Mouse (Mus musculus): ENCODE results near the gene Il7r. TPM values are rescaled to one million over a fixed set of nuclear protein-coding genes. Genes with fewer than 3 reads are reported as not detected.

The Il7r gene
- total and polyA plus RNA-seq, 3 experiments = not detected

- no peak for TF ChIP-seq EP300 (IDR thresholded peaks at IDR 0.05; ENCODE audit: low read depth in 1 of 2, low read length in 2 of 2)
- no peak for TF ChIP-seq RCOR1 (IDR thresholded peaks at IDR 0.05; ENCODE audit: low read depth, low read length)
- no peak for TF ChIP-seq USF2 (IDR thresholded peaks at IDR 0.05; ENCODE audit: borderline replicate concordance in 1 of 2, insufficient read depth in 1 of 2, low read depth in 1 of 2, low read length in 2 of 2)
Measured at GRCm38 (mm10) chr15:9489417-9490118, 40.4 kb downstream of the Il7r start (continued).

DNA sequence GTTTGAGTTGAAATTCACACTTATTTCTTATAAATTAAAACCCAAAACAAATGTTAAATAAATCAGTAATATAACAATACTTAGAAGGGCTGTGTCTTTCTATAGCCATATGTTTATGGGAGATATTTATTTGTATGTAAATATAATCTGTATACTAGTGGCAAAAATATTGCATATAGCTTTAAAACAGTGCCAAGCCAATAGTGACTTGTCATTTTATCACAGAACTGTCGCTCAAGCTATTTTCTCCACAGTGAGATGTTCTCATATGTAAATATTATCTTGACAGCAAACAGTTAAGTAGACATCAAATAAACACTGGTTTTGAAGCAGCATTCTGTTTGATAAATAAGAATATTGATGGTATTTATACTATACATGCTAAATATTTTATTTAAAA lies 56.8 kb downstream of the Il7r start:
- Histone ChIP-seq H3K27me3 (ENCODE audit: control insufficient read depth in 1 of 2, insufficient read depth in 2 of 2, low read length in 2 of 2) (peaks cover 0 to 4% of the 10 kb centered on the region in 2 experiments; a peak in 2 of 4 replicates), H3K36me3 (ENCODE audit: control insufficient read depth in 1 of 2, insufficient read depth in 2 of 2, low read length in 2 of 2) (no peaks in the 10 kb centered on the region; a peak in 2 of 4 replicates), H3K4me3 (ENCODE audit: control insufficient read depth in 1 of 2, insufficient read depth in 1 of 2, low read depth in 2 of 2, low read length in 2 of 2) (no peak overlapping the region), H3K79me2 (ENCODE audit: control insufficient read depth, insufficient read depth, low read length, poor library complexity) (no peaks in the 10 kb centered on the region), H3K9me3 (replicated peaks; ENCODE audit: insufficient read depth, low read length) (no peaks in the 10 kb centered on the region), H3K4me1 (ENCODE audit: control insufficient read depth in 1 of 2, insufficient read depth in 2 of 2, low read length in 2 of 2) (no peaks in the 10 kb centered on the region), H3K27ac (ENCODE audit: control insufficient read depth, low read depth, low read length) (no peak overlapping the region), H3K9ac (ENCODE audit: control insufficient read depth, low read depth, low read length, poor library complexity, severe bottlenecking) (no peak overlapping the region)
- TF ChIP-seq BHLHE40 (IDR thresholded peaks at IDR 0.05; ENCODE audit: borderline replicate concordance, low read depth, low read length) = no peak
- no peak for TF ChIP-seq RAD21 (IDR thresholded peaks at IDR 0.05; ENCODE audit: low read depth, low read length)
- no peak for TF ChIP-seq GABPA (IDR thresholded peaks at IDR 0.05; ENCODE audit: low read depth, low read length)
- no peak for TF ChIP-seq HCFC1 (IDR thresholded peaks at IDR 0.05; ENCODE audit: low read depth, low read length)
- TF ChIP-seq MXI1 (IDR thresholded peaks at IDR 0.05; ENCODE audit: low read depth, low read length) = no peak
- no peak for TF ChIP-seq SIN3A (IDR thresholded peaks at IDR 0.05; ENCODE audit: low read length)
- TF ChIP-seq KAT2A (conservative IDR thresholded peaks at IDR 0.05; ENCODE audit: low read depth, low read length) = no peak
- no peak for TF ChIP-seq MEF2A (IDR thresholded peaks at IDR 0.05; ENCODE audit: extremely low read depth, insufficient replicate concordance, low read depth, low read length, poor library complexity, severe bottlenecking)
- no peak for TF ChIP-seq RCOR1 (IDR thresholded peaks at IDR 0.05; ENCODE audit: low read depth, low read length)
- TF ChIP-seq TBP (IDR thresholded peaks at IDR 0.05; ENCODE audit: low read depth, low read length) = no peak
- TF ChIP-seq POLR2A (IDR thresholded peaks at IDR 0.05; ENCODE audit: control insufficient read depth in 1 of 2, insufficient read depth in 1 of 2, low read depth in 1 of 2, low read length in 2 of 2, poor library complexity in 1 of 2) = no peak
- no peak for TF ChIP-seq GATA1 (IDR thresholded peaks at IDR 0.05; ENCODE audit: low read depth, low read length)
- TF ChIP-seq MYB (IDR thresholded peaks at IDR 0.05; ENCODE audit: low read depth, low read length) = no peak
- no peak for TF ChIP-seq E2F4 (IDR thresholded peaks at IDR 0.05; ENCODE audit: borderline replicate concordance, low read depth, low read length)
- TF ChIP-seq POLR2AphosphoS5 (IDR thresholded peaks at IDR 0.05; ENCODE audit: borderline replicate concordance, low read depth, low read length) = no peak
- DNase-seq (ENCODE audit: low read depth, low spot score) = no peak

DNA sequence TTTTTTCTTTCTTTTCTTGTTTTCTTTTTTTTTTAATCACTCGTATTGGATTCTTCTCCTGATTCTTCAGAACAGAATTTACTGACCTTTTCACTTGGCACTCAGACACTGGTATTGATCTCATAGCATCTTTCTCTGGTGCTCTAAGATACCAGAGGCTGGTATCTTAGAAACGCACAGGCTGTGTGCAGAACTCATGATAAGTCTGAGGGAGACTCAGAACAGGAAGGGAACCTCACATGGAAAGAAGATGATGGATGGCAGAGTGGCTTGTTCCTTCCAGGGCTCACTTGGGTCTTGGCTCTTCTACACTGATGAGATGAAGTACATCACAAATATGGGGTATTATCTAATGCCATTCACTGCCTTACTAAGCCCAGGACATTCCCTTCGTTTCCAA lies 57.4 kb downstream of the Il7r start:
- TF ChIP-seq ELF1 (IDR thresholded peaks at IDR 0.05; ENCODE audit: low read depth, low read length) = no peak
- peak; percentile 65; the same call in 1 of the 2 replicates for TF ChIP-seq TCF12 (IDR thresholded peaks at IDR 0.05; ENCODE audit: low read depth, low read length)
- peak; percentile 56 for TF ChIP-seq GATA1 (IDR thresholded peaks at IDR 0.05; ENCODE audit: low read depth, low read length)
- TF ChIP-seq EP300 (IDR thresholded peaks at IDR 0.05; ENCODE audit: low read depth in 1 of 2, low read length in 2 of 2) = peak; percentile 45 to 71; a peak in 3 of 4 replicates
- no peak for TF ChIP-seq POLR2A (IDR thresholded peaks at IDR 0.05; ENCODE audit: control insufficient read depth in 1 of 2, insufficient read depth in 1 of 2, low read depth in 1 of 2, low read length in 2 of 2, poor library complexity in 1 of 2)
- Histone ChIP-seq H3K27me3 (ENCODE audit: control insufficient read depth in 1 of 2, insufficient read depth in 2 of 2, low read length in 2 of 2) (peaks cover 0 to 4% of the 10 kb centered on the region in 2 experiments; a peak in 2 of 4 replicates), H3K4me3 (ENCODE audit: control insufficient read depth in 1 of 2, insufficient read depth in 1 of 2, low read depth in 2 of 2, low read length in 2 of 2) (no peak overlapping the region), H3K9ac (ENCODE audit: control insufficient read depth, low read depth, low read length, poor library complexity, severe bottlenecking) (no peak overlapping the region), H3K27ac (ENCODE audit: control insufficient read depth, low read depth, low read length) (no peak overlapping the region), H3K36me3 (ENCODE audit: control insufficient read depth in 1 of 2, insufficient read depth in 2 of 2, low read length in 2 of 2) (no peaks in the 10 kb centered on the region; a peak in 2 of 4 replicates), H3K79me2 (ENCODE audit: control insufficient read depth, insufficient read depth, low read length, poor library complexity) (no peaks in the 10 kb centered on the region), H3K4me1 (ENCODE audit: control insufficient read depth in 1 of 2, insufficient read depth in 2 of 2, low read length in 2 of 2) (no peaks in the 10 kb centered on the region), H3K9me3 (replicated peaks; ENCODE audit: insufficient read depth, low read length) (no peaks in the 10 kb centered on the region)
- DNase-seq (ENCODE audit: low read depth, low spot score) = peak; percentile 20
